Mouse (Mus musculus) c-Kit-positive CD71-positive TER-119-negative erythroid progenitor cells, embryonic 14.5 days (primary cell): ENCODE results near the gene Il27.
"Not testable (repeated sequence)": the region's sequence is repeated elsewhere in the genome, so short reads cannot be mapped to it uniquely, and the experiment has no call there.

ENCODE experiments used
- DNase-seq: peaks from one replicate; pipeline ENCODE4 v3.0.0-alpha.2; 2013; ENCODE audit warnings: low read depth

Il27 gene

DNA sequence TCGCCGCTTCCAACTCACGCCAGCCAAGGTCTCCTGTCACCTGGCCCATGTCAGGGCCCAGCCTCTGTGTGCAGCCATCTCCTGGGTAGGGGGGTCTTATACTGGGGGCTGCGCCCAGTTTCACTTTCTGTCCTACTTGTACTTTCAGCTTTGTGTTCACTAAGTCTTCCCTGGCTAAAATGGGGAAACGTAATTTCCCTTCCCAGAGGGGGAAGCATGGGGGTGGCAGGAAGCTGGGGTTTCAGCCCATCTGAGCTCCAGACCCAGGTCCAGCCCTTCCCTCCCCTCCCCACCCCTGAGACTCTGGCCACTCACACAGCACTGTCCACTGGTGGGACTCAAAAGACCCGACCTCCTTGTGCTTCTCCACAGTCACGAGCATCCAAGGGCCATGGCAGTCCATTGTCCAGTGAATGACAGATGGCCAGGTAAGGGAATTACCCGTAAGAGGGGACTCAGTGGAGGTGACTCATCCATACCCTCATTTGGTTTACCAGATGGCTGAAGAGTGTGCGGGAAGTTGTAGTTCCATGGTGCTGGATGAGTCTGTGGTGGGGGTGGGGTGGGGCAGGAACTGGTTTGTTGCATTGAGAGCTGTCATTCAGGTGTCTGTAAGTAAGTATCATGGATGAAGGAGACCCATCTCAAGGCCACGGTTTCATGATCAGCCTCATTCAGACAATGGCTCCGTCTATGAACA, at the start of gene Il27:
Gene Il27 (minus strand): TSS at position 80 of the 700 bp plus-strand sequence.
- no peak for DNase-seq

DNA sequence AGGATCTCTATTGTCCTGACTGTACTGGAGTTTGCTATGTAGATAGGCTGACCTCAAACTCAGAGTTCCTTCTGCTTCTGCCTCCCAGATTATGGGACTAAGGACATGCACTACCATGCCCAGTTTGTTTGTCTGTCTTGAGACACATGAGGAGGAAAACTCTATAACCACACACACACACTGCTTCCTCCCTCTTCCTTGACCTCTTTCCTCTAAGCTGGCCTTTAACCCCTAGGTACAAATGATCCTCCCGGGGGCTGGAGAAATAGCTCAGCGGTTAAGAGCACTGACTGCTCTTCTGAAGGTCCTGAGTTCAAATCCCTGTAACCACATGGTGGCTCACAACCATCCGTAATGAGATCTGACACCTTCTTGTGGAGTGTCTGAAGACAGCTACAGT, 49.6 kb upstream of the Il27 start:
- DNase-seq, result no peak

DNA sequence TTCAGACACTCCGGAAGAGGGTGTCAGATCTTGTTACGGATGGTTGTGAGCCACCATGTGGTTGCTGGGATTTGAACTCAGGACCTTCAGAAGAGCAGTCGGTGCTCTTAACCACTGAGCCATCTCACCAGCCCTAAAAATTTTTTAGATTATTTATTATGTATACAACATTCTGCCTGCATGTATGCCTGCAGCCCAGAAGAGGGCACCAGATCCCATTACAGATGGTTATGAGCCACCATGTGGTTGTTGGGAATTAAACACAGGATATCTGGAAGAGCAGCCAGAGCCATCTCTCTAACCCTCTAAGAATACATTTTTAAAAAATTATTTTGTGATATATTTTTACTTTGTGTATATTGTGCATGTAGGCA, 48.5 kb upstream of the Il27 start:
- not testable (repeated sequence) for DNase-seq

DNA sequence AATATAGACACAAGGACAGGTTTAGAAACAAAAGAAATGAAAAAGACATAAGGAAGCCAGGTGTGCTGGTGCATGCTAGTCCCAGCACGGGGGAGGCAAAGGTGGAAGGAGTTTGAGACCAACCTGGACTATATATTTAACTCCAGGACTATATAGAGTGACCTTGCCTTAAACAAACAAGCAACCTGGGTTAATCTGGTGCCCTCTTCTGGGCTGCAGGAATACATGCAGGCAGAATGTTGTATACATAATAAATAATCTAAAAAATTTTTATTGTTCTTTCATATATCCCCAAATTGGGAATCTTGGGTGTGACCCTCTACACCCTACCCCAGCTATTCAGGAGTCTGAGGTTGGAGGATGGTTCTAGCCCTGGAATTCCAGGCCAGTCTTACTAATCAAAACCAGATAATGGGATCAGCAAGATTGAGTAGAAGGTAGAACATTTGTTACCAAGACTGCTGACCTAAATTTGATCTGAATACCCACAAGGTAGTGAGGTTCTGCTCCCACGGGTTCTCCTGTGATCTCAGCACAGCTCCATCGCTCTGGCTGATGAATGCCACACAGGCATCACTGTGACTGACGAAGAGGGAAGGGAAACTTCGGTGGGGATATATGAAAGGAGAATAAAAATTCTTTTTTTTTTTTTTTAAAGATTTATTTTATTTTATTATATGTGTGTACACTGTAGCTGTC, 48.0 kb upstream of the Il27 start:
- DNase-seq, result no peak

DNA sequence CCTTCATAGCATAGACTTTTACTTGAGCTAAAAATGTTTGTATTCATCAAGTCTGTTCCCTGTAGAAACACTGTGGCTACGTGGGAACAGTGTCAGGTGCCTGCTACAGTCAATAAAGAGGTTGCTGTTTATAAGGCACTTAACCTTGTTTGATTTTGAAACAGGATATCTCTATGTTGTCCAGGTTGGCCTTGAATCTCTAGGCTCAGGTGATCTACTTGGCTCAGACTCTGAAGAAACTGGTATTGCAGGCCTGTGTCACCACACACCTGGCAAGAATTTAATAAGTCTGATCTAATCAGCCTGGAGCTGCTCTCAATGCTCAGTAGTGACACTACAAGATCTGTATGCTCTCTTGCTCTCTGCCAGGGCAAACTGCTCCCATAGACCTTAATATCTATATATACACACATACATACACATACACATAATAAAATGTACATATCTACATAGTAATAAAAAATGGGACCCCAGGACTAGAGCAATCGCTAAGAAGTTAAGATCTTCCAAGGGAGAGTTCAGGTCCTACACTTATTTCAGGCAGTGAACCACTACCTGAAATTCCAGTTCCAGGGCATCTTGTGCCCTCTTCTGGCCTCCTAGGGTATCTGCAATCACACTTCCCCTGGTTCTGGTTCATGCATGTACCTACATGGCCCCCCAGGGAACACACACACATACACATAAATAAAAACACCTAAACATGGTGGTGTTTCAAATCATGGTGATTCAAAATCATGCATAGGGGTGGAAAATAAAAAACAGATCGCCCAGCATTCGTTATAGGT, 42.2 kb upstream of the Il27 start:
- DNase-seq, result no peak

DNA sequence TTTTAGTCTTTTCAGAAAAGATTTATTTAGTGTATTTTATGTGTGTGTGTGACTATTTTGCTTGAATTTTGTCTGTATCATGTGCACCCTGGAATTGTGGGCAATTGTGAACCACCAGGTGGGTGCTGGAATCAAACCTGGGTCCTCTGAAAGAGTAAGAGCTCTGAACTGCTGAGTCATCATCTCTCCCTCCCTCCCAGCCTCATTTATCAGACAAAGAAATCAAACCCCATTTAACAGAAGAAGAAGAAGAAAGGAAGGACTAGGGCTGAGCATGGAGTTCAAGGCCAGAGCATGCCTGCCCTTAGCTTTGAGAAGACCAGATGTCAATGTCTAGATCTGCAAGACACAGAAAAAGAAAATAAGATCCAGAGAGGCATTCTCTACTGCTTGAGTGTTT, 40.6 kb upstream of the Il27 start:
- no peak for DNase-seq

DNA sequence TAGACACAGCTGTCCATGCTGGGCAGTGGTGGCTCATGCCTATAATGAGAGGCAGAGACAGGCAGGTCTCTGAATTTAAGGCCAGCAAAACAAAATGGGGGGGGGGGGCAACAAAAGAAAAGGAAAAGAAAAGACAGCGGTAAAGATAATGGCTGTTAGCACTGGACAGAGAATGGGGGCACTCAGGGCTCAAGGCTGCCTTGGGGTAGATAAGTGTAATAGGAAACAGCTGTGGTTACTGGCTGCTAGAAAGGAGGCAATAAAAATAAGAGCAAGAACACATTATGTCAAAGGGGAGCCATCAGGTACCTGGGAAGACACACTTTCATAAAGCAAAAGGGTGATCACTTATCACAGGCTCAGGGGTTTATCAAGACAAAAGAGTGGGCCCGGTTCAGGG, 37.7 kb upstream of the Il27 start:
- no peak for DNase-seq

DNA sequence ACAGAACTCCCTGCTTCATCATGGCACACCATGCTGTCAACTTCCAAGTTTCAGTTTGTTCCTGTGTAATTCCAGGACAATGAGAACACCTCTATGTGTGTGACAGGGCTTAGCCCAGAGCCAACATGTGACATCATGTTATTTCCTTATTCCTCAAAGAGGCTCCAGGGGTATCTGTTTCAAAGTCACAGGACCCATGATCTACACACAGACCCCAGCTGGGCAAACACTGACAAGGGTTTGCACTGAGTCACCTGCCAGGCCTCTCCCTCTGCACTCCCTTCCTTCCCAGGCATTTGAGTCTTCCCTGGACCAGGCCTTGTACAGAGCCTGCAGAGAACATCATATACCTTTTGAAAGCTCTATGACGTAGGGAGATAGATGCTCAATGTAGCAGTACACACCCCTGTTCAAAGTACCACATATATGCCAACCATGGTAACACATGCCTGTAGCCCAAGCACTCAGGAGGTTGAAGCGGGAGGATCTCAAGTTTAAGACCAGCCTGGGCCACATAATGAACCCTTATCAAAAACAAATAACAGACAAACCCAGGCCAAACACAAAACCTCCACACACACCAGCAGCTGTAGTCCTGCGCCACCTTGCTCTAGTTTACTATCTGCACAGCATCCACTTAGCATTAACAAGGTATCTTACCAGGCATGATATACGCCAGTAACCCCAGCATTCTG, 36.2 kb upstream of the Il27 start, which contains the start of gene Nupr1:
Gene Nupr1 (minus strand): TSS at position 38 of the 695 bp plus-strand sequence.
- DNase-seq, result no peak

DNA sequence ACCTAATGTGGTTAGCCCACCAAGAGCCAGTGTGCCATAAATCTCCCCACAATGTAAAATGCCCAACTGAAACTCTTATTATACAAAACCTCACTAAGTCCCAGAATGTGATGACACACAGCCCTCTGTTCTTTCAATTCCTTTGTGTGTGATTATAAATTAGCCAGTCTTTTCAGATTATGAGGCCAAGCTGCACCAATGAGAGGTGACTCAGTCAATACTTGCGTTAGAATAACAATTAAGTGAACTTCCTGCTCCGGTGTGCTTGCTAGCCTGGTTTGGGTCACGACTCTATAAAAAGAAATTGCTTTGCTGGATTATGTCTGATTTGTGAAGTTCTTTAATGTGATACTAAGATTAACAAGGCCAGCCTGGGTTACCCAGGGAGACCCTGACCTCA, 35.2 kb upstream of the Il27 start:
- no peak for DNase-seq

DNA sequence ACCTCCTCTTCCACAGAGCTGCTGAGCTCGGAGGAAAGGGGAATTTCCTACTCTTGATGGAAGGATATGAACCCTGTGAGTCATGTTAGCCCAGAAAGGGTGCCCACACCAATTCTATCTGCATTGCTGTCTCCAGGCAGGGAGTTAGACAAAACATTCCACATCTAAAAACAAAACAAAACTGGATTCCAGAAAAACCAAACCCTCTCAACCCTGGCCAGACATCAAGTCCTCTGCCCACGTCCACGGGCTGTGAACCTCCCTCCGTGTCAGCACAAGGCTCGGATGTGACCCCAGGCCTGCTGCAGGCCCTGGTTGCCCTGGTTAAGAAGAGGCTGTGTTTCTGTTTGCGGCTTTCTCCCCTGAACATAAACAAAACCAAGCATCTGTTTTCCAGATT, 33.4 kb upstream of the Il27 start:
- DNase-seq, result no peak

DNA sequence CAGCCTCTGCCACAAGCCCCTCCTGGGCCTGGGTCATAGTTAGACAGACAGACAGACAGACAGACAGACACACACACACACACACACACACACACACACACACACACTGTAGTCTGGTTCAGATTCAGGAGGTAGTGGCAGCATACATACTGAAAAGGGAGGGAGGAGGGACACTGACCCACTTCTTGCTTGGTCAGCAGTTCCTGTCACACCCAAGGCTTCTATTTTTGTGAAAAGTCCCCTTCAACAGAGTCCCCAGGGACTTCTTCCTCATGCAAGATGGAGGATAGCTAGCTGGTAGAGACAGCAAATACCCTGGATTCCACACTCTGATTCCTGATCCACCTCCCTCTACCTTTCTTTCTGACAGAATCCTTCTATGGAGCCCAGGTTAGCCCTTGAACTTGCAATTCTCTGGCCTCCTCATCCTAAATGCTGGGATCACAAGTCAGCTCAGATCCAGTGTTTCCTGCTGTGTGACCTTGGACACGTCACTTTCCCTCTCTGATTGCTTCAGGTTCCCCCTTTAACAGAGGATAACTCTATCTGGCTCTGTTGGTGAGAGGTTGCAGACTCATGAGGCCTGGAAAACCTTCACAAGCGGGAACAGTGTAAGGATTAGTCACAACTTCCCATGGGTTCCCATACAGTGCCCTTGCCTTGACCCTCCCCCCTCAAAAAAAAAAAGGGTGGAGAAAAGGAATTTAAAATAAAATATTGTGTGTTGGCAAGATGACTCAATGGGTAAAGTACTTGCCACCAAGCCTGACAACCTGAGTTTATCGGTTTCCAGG, 31.3 kb upstream of the Il27 start:
- DNase-seq, result no peak

DNA sequence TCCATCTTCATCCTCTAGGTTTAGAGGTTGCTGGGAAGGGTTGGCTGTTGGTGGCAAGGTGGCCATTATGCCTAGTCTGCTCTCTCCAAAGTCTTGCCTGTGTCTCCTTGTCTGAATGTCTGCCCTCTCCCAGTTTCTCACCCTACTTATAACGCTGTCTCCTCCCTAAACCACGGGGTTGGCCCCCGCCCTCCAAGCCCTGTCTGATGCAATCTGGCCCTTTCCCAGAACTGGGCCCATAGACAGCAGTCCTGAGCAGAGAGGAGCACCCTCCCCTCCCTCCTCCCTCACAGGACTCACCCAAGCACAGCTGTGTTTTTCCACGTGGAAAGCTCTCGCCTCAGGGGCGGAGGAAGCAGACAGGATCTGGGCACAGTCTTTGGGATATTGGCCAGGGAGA, 30.6 kb upstream of the Il27 start:
- DNase-seq, result peak; percentile 62

DNA sequence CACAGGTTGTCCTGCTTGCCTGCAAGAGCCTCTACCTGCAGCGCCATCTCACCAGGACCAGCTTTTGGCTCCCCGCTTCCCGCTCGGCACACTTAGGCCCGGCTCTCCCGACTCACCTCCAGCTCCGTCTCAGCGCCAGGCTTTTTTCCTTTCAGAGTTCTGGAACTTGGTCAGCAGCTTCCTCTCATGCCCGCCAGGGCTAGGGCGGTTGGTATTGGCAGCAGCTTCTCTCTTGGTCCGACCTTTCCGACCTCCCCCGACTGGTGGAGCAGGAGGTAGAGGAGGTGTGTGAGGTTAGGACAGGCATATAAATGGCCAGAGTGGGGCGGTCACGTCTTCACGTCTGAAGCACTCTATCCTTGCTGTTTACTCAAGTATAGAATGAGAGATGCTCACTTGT, 30.0 kb upstream of the Il27 start:
- no peak for DNase-seq

DNA sequence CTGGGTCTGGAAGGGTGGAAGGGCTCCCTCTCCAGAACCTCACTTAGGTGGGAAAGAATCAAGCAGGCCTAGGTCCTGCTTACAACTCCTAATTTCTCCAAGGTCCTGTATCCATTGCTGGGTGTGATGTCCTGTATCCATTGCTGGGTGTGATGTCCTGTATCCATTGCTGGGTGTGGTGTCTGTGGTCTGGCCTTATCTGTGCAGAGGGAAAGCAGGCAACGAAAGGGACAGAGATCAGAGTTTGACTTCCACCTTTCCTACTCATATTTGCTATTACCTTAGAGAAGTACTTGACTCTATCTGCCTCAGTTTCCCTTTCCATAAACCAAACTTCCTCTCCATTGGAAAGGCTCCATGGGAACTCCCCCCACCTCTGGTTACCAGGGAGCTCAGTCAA, 28.6 kb upstream of the Il27 start:
- peak; percentile 23 for DNase-seq

DNA sequence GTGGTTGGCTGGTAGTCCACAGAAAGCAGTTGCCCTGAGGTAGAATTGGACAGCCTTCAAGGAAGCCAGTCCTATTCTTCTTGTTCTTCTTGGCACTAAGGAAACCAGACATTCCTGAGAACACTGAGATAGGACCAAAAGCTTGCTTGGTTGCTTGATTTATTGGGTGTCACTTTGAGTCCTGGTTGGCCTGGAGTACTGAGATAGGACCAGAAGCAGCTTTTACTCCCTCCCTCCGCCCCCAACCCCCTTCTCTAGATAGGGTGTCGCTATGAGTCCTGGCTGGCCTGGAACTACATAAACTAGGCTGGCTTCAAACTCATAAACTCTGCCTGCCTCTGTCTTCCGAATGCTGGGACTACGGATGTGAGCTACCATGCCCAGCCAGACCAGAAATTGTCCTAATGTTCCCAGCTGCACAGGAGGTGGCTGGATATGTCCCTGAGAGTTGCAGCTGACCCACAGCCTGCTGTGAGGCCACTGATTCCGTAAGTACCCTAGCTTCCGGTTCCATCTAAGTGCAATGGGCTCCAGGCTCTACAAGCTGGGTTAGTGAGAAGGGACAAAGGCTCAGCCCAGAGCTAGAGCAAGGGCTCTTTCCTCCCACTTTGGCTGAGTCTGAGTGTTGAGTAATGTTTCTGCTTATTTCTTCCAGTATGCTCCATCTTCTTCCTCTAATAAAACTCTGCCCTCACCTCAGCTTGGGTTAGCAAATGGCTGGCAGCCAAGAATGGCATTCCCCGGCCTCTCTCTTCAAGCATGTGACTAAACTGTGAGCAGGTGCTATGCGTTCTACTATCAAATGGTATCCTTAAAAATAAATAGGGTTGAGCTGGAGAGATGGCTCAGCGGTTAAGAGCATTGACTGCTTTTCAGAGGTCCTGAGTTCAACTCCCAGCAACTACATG, 27.0 kb upstream of the Il27 start:
- DNase-seq, result peak; percentile 46

DNA sequence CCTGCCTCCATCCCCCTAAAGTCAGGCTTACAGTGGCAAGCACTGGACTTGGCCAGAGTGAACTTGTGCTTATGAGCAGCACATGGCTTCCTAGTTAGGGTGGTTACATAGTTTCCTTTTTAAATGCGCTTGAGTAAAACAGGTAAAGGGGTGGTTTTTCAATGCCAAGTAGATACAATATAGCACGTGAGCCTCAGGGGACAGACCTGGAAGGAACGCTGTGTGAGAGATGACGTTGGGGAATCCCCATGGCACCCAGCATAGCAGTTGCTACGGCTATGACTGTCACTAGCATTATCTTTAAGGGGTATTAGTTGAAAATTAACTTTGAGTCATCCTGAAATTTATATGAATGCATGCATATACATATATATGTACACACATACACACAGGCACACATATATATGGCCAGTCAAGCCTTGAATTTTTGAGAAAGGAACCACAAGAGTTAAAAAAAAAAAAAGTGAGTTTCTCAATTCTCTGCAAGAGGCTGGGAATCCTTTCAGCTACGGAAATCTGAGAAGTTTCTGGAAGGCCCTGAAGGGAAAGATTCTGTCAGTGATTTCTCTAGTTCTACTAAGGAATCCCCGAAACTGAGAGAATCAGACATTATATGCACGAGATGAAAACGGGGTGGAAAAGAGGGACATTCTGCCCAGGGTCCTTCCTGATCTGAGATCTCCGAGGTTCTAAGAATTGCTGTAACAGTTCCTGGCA, 25.0 kb upstream of the Il27 start:
- DNase-seq, result no peak

DNA sequence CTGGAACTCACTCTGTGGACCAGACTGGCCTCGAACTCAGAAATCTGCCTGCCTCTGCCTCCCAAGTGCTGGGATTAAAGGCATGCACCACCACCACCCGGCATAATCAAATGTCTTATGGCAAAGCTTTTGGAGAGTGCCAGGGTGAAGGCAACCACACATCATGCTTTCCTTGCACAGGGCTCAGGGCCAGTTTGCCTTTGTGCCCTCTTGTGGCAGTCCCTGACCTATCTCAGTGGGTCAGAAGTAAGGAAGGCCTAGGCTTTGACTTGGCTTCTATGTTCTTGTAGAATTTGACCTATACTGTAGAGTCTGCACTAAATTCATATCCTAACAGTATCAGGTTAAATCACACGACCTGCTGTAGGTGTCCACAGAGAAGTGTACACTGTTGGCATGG, 22.0 kb upstream of the Il27 start:
- DNase-seq, result no peak

DNA sequence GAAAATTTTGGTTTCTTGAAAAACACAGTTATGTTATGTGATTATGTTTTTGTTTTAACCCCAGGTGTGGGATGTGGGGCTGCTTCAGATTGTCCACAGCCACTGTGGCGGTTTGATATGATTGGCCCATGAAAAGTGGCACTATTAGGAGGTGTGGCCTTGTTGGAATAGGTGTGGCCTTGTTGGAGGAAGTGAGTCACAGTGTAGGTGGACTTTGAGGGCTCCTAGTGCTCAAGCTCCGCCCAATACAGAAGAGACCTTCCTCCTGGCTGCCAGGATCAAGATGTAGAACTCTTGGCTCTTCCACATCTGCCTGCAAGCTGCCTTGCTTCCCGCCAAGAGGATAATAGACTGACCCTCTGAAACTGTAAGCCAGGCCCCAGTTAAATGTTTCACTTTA, 18.0 kb upstream of the Il27 start:
- DNase-seq, result no peak

DNA sequence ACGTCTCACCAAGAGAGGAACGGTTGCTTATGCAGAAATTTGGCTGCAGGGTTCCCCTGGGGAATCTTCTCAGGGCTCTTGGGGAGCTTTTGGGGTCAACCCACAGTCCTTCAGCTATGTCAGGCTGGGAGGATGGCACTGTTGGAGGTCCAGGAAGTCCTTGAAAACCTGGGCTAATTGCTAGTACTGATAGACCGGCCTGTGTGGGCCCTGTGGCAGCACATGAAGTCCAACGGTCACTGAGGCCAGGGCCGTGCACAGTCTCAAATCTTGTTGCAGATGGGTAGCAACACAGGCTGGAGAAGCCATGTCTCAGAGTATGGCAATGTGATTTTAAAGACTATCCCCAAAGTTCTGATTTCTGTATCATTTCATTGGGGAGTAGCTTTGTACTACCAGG, 13.1 kb upstream of the Il27 start:
- no peak for DNase-seq

DNA sequence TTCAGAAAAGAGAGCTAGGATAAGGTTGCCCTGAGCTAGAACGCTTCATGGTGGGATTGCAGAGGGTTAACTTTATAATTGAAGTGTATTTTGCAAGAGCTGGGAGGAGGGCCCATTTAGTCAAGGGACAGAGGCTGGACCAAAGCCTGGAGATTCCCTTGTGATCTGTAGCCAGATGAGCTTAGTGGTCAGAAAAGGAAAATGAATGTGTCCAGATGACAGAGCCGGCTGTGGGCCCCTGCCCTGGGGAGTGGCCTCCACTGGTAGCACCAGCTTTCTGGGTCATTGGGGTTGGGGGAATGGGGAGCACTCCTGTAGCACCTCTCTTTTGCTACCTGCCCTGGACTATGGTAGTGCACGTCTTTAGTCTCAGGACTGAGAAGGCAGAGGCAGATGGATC, 12.3 kb upstream of the Il27 start:
- DNase-seq, result no peak
